Mouse (Mus musculus) layer of hippocampus, adult 11-12 months (tissue): ENCODE measurements around the gene Zfp446.

Experiments
- DNase-seq: peaks from one replicate; pipeline ENCODE4 v3.0.0; 2022; ENCODE audit warnings: low spot score

Gene Zfp446

DNA sequence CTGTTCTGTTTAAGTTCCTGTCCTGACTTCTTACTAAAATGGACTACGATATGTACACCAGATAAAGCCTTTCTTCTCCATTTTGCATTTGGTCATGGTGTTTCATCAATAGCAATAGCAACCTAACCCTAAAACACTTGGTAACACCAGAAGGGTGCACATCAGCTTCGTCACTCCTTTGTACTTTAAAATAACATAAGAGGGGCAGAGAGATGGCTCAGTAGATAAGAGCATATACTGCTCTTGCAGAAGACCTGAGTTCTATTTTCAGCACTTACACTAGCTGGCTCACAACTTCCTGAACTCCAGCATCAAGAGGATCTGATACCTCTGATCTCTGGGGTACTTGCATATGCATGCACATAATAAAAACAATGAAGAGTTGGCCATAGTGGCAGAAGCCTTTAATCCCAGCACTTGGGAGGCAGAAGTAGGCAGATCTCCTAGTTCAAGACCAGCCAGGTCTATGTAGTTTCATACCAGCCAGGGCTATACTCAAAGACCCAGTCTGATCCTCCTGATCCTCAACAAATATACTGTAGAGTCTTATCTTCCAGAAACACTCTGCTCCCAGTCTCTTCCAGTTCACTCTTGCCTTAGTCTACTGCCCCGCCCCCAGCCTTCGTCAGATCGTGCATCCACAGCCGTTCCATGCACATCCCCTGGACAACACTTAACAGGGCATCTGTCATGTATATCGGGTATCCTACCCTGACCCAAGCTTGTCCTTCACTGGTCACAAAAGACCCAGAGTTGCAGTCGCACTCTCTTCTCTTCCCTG, 10.0 kb downstream of the Zfp446 start:
- no peak for DNase-seq

GRCm38 (mm10) chr7:12992222-12992621, 14.6 kb downstream of the Zfp446 start:
- DNase-seq: no peak

- DNase-seq: no peak
Observed at GRCm38 (mm10) chr7:12993148-12993547, 15.5 kb downstream of the Zfp446 start.

GRCm38 (mm10) chr7:12995862-12996261, 18.2 kb downstream of the Zfp446 start:
- DNase-seq: no peak

DNA sequence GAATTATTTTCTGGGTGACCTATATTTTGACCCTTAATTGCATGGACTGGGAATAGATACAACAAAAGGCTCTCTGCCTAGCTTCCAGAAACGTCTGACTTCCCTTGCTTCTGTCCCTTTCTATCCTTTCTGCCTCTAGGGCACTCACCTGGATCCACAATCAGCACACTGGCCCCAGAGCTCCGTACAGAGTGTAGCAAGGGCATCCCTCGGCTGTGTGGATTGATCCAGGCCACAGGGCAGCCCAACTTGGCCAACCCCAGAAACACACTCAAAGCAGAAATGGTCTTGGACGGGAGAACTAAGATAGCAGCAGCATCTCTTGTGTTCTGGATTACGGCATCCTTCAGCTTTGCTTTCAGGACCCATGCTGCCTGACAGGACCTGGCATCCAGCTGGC, 19.6 kb downstream of the Zfp446 start:
- no peak for DNase-seq

- DNase-seq: no peak
Observed at GRCm38 (mm10) chr7:12998053-12998452, 20.4 kb downstream of the Zfp446 start, which contains the start of gene Slc27a5. Slc27a5 (minus strand) TSS chr7:12998192.

DNA sequence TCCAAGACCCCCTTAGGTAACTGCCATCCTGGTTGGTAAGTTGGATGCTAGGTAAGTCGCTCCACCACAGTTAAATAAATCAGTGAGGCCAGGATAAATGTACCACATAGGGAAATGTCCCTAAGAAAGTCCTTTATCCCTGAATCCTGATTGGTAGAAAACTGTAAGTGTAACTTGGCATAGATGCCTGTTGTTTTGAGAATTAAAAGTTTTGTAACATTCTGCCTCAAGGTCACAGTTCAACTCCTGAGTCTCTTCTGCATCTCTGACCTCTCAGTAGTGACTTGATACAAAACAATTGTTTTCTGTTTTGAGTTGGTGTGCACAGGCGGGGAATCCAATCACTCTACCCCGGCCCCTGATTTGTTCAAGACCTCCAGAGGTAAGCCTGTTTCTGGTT, 21.2 kb downstream of the Zfp446 start, which contains the start of gene Trim28:
Trim28 (plus strand) TSS at position 264 of the 400 bp plus-strand sequence.
- no peak for DNase-seq

- DNase-seq: no peak
Observed at GRCm38 (mm10) chr7:13001584-13001983, 23.9 kb downstream of the Zfp446 start.

GRCm38 (mm10) chr7:13003380-13003779, 25.7 kb downstream of the Zfp446 start:
- no peak for DNase-seq

DNA sequence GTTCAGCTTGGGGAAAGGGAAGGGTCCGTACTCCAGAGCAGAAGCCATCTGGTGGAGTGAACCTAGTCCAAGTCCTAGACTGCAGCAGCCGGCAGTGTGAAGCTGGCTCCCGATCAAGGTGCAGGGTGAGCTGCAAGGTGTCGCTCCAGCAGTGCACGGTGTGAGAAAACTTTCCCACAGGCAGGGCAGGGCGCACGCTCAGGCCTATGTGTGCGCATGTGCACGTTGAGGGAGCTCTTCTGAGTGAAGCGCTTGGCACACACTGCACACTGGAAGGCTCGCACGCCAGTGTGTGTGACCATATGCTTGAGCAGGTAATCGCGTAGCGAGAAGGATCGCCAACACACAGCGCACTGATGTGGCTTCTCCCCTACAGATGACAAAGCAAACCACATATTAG, 28.4 kb downstream of the Zfp446 start:
- DNase-seq: no peak

DNA sequence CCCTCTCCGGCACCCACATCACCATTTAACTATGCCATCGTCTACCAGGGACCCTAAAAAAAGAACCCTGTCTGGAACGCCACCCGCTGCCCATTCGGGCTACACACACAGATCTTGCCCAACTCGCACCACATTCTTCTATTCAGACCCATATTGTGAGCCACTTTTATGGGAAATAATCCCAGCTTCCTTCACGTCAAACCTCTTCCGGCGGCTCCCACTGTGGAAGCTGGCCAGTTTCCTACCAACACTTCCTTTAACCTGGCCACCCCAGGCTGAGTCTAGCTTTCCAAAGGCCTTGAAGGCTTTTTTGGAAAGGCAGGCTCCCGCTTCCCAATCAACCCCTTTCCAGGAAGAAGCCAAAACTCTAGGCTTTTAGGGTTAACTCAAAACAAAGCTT, 28.9 kb downstream of the Zfp446 start:
- no peak for DNase-seq

- peak; percentile 12 for DNase-seq
Observed at GRCm38 (mm10) chr7:13007341-13008092, 29.9 kb downstream of the Zfp446 start.

DNA sequence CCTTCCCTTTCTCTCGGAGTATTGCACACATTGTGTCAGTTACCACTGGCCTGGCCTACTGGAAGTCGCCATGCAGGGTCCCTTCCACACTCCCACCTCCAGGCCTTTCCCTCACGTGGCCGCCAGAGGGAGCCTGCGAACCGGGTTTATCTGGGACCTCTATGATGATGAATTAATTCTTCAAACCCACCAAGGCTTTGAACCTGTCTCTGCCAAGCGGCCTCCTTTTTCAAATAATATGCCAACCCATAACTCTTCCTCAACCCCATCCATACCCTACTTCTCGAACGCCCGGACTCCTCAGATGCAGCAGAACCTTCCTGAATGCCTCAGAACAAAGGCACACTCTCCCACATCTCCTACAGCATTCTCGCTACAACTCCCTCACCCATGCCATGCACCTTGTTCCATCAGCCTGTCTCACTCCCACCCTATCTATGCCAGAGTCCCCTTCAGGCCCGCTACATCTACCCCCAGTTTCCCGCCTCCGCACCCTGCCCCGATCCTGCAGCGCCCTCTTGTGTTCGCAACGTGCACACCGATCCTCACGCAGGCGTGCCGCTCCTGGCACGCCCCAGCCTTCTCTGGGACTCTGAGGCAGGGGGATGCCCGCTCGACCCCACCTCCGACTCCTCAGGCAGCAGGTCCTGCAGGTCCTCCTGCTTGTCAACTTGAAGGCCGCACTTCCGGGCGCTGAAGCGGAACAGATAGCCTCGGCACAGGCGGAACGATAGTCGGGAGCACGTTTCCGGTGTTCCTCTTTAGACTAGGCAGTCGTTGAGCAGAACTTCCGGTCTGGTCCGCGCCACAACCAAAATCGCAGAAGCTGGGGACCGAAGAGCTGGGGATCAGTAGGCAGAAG, 31.7 kb downstream of the Zfp446 start:
- DNase-seq: peak; percentile 96

GRCm38 (mm10) chr7:13010005-13010908, 32.6 kb downstream of the Zfp446 start, which contains the start of gene Zbtb45:
Zbtb45 (minus strand) TSS chr7:13010034.
- no peak for DNase-seq

DNA sequence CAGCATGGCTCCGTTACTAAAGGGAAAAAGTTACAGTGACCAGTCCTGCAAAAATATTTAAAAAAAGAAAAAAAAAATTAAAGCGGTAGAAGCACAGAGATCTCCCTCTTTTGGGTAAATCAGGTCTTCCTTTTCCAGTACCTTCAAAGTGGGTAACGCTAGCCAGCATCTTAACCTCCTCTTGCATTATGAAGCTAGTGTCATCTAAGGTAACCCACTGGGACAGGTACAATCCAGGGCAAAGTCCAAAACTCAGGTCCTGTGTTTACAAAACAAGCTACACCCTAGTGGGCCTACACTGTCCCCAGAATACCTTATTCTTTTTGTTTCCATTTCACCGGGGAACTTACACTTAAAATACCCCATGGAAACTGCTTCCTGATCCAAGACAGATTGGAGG, 36.0 kb downstream of the Zfp446 start:
- DNase-seq: no peak

DNA sequence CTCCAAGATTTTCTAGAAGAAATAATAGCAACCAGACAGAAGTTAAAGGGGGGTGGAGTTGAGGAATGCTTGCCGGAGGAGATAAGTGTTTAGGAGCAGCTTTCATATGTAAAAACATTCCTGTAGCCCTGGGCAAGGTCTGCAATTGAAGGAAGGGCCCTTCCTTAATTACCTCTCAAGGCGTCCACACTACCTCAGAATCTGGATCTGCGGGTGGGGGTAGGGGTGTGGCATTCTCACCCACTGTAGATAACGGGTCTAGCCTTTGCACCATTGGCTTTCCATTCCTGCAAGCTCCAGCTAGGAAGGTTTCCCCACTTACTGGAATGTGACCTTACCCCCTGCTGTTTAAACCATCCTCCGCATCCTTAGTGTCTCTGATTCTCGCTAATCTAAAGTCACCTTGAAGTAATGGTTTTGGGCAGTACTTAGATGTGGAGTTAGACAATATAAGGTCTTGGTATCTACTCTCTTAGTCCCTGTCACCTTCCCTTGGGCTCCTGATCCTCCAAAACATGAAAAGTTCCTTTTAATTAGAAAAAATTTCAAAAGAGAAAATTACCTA, 36.7 kb downstream of the Zfp446 start:
- DNase-seq: no peak

DNA sequence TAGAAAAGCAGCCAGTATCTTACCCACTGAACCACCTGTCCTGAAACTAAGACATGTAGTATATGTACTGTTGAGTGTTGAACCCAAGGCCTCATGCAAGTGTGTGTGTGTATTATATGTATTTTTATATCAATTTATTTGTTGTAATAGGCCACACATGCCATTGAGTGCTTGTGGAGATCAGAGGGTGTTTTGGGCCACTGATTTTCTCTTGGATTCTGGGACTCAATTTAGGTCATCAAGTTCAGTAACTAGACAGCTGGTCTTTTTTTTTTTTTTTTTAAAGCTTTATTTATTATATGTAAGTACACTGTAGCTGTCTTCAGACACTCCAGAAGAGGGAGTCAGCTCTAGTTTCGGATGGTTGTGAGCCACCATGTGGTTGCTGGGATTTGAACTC, 37.6 kb downstream of the Zfp446 start:
- no peak for DNase-seq

DNA sequence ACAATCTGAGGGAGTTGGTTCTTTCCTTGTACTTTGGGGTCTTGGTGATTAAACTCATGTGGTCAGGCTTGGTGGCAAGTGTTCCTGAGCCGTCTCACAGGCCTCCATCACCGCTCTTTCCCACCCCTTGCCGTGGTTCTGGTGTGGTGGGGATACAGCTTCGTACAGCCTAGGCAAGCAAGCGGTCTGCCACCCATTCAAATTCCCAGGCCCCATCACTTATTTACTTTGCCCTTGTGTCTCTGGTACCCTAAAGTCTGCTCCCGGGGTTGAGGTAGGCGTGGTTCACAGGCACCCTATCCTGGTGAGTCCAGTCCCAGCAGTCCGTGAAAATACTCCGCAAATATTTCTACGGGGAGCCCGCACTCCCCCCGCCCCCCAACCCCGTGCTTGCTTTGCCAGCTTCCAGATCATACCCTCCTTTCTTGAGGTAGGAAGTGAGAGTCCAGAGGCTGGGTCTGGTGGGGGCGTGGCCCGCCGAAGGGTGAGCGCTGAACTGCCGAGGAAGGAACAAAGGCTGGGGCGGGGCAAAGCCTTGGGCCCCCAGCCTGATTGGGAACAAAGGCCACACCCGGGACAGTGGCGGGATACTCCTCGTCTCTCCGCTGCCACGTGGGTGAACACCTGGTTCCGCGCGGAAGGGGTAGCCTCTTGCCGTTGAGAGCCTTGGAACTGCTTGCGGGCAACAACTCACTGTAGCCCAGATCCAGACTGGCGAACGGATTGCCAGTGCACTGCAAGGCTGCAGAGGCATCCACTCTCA, 45.3 kb downstream of the Zfp446 start:
- DNase-seq: no peak

DNA sequence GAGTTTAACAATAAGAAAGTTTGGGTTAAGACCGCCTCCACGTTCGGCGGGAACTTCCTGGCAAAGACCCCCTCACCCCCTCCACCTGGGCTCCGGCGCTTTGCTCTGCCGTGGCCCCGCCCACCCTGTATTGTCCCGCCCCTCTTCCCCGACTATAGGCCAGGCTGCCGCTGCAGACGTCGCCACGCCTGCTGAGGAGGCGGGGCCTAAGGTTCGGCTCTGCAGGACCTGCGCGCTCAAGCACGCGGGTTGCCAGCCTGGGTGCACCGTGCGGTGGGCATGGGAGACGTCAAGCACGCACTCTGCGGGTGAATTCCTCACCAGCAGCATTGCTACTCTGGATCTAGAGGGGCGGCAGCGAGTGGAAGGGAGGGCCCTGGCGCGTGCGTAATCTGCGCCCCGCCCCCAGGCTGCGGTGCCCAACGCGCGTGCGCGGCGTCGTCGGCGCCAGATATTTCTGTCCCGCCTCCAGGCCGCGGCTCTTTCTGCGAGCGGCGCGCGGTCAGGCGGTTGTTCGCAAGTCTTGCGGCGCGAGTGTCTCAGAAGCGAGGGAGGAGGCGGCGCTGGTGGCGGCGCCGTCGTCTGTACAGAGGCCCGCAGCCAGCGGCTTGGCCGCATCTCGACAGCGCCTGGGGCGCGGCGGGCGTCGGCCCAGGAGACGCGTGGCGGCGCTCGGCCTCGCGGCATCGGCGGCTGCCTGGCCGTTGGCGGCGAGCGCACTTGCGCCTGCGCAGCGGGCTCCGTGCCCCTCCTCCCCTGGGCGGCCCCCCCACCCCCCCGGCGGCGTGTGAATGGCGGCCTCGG, 46.5 kb downstream of the Zfp446 start:
- DNase-seq: peak; percentile 94
